Comparison of ENCODE assay signal across 19 mouse cellular contexts in genomic region chr7:58742009-58742408, GRCm38 (mm10).
DNase-seq lines count a peak whose midpoint lies in the region; ATAC-seq lines count a peak whose summit lies in the region.
"Had no signal": no experiment of that assay in that cellular context is flagged by ENCODE, and none has a peak within 500 bp of the region (broad histone marks: within the 10 kb centered on the region; RNA-seq: fewer than 3 reads in every experiment).

No protein-coding gene starts in this region.

- peak; percentile 63 for DNase-seq in thymus, postnatal 0 days (ENCODE audit: low spot score)
- no peak for DNase-seq in layer of hippocampus, adult 18-20 months (ENCODE audit: low spot score in 2 of 2)
- DNase-seq in frontal cortex, adult 2 months (ENCODE audit: extremely low spot score in 1 of 2, low spot score in 1 of 2), result no peak
- DNase-seq: adrenal gland, adult 2 months; cerebellum, adult 8-10 months; right cerebral cortex, postnatal 25 days had no signal

- H3K4me3 ChIP-seq in liver, embryonic 16.5 days (ENCODE audit: low read depth, low read length), result no peak overlapping the region
- no peak overlapping the region for H3K4me3 ChIP-seq in liver, embryonic 12.5 days
- no peak overlapping the region for H3K4me3 ChIP-seq in forebrain, embryonic 13.5 days
- H3K4me3 ChIP-seq: forebrain, embryonic 15.5 days; heart, embryonic 13.5 days; kidney, embryonic 15.5 days; limb, embryonic 13.5 days; midbrain, embryonic 15.5 days; stomach, embryonic 15.5 days had no signal

- H3K27ac ChIP-seq in liver, embryonic 16.5 days (ENCODE audit: low read length), result no peak overlapping the region
- no peak overlapping the region for H3K27ac ChIP-seq in liver, embryonic 12.5 days
- H3K27ac ChIP-seq in forebrain, embryonic 13.5 days, result no peak overlapping the region
- H3K27ac ChIP-seq: forebrain, embryonic 15.5 days; heart, embryonic 13.5 days; hindbrain, embryonic 14.5 days; kidney, embryonic 15.5 days; limb, embryonic 13.5 days; liver, embryonic 14.5 days; midbrain, embryonic 15.5 days; stomach, embryonic 15.5 days had no signal

- no peak overlapping the region for H3K9ac ChIP-seq in liver, embryonic 16.5 days (ENCODE audit: low read depth, low read length)
- H3K9ac ChIP-seq in liver, embryonic 12.5 days, result no peak overlapping the region
- no peak overlapping the region for H3K9ac ChIP-seq in forebrain, embryonic 13.5 days
- H3K9ac ChIP-seq: forebrain, embryonic 15.5 days; heart, embryonic 13.5 days; hindbrain, embryonic 14.5 days; kidney, embryonic 15.5 days; limb, embryonic 13.5 days; liver, embryonic 14.5 days; midbrain, embryonic 15.5 days; stomach, embryonic 15.5 days had no signal

- ATAC-seq in liver, embryonic 16.5 days (ENCODE audit: low read depth), result peak; percentile 24; the same call in 1 of the 2 replicates
- ATAC-seq in liver, embryonic 12.5 days, result no peak; the same call in 1 of the 2 replicates
- peak; percentile 63 for ATAC-seq in inflammation-experienced regulatory T-cells, adult 6 months
- no peak for ATAC-seq in forebrain, embryonic 13.5 days
- ATAC-seq: forebrain, embryonic 15.5 days; intestine, postnatal 0 days; midbrain, embryonic 15.5 days had no signal

- no peaks in the 10 kb centered on the region for H3K9me3 ChIP-seq in liver, embryonic 16.5 days (replicated peaks; ENCODE audit: control insufficient read depth, low read length)
- no peaks in the 10 kb centered on the region for H3K9me3 ChIP-seq in liver, embryonic 12.5 days (replicated peaks)
- H3K9me3 ChIP-seq in forebrain, embryonic 13.5 days (replicated peaks), result no peaks in the 10 kb centered on the region
- H3K9me3 ChIP-seq: forebrain, embryonic 15.5 days; heart, embryonic 13.5 days; kidney, embryonic 15.5 days; limb, embryonic 13.5 days; midbrain, embryonic 15.5 days; stomach, embryonic 15.5 days had no signal

- H3K4me2 ChIP-seq in liver, embryonic 16.5 days (ENCODE audit: low read depth, low read length), result no peak overlapping the region
- H3K4me2 ChIP-seq in liver, embryonic 12.5 days, result no peak overlapping the region
- H3K4me2 ChIP-seq in forebrain, embryonic 13.5 days, result no peak overlapping the region
- H3K4me2 ChIP-seq: forebrain, embryonic 15.5 days; heart, embryonic 13.5 days; hindbrain, embryonic 14.5 days; kidney, embryonic 15.5 days; limb, embryonic 13.5 days; midbrain, embryonic 15.5 days; stomach, embryonic 15.5 days had no signal

- H3K4me1 ChIP-seq in liver, embryonic 16.5 days (ENCODE audit: control insufficient read depth, low read depth, low read length), result no peaks in the 10 kb centered on the region
- H3K4me1 ChIP-seq in liver, embryonic 12.5 days, result no peaks in the 10 kb centered on the region; the same call in 1 of the 2 replicates
- no peaks in the 10 kb centered on the region for H3K4me1 ChIP-seq in forebrain, embryonic 13.5 days
- H3K4me1 ChIP-seq: forebrain, embryonic 15.5 days; limb, embryonic 13.5 days; midbrain, embryonic 15.5 days; stomach, embryonic 15.5 days had no signal

- H3K27me3 ChIP-seq in liver, embryonic 16.5 days (ENCODE audit: control insufficient read depth, insufficient read depth, low read depth, low read length), result no peaks in the 10 kb centered on the region
- H3K27me3 ChIP-seq in liver, embryonic 12.5 days (replicated peaks), result no peaks in the 10 kb centered on the region
- H3K27me3 ChIP-seq in forebrain, embryonic 13.5 days, result no peaks in the 10 kb centered on the region
- H3K27me3 ChIP-seq: forebrain, embryonic 15.5 days; heart, embryonic 13.5 days; kidney, embryonic 15.5 days; limb, embryonic 13.5 days; midbrain, embryonic 15.5 days; stomach, embryonic 15.5 days had no signal

- H3K36me3 ChIP-seq in liver, embryonic 16.5 days (ENCODE audit: control insufficient read depth, insufficient read depth), result no peaks in the 10 kb centered on the region
- H3K36me3 ChIP-seq in liver, embryonic 12.5 days, result no peaks in the 10 kb centered on the region
- no peaks in the 10 kb centered on the region for H3K36me3 ChIP-seq in forebrain, embryonic 13.5 days (ENCODE audit: poor library complexity, severe bottlenecking)
- H3K36me3 ChIP-seq: forebrain, embryonic 15.5 days; heart, embryonic 13.5 days; kidney, embryonic 15.5 days; limb, embryonic 13.5 days; midbrain, embryonic 15.5 days; stomach, embryonic 15.5 days had no signal

- 10% methylated on average over 4 of the region's 4 CpGs for WGBS in liver, embryonic 16.5 days (ENCODE audit: insufficient replicate concordance)
- 36% methylated on average over 4 of the region's 4 CpGs for WGBS in liver, embryonic 12.5 days (ENCODE audit: insufficient replicate concordance)
- WGBS in forebrain, embryonic 13.5 days, result 88% methylated on average over 4 of the region's 4 CpGs

Comparison
In these comparisons a context has a peak if more than half of its experiments do, and no peak if none do; other contexts are left out.
1. ATAC-seq: peak in liver, embryonic 16.5 days (single experiment) and inflammation-experienced regulatory T-cells, adult 6 months (single experiment); none in liver, embryonic 12.5 days (single experiment) and forebrain, embryonic 13.5 days (single experiment).